In genomic region chr6:37870245-37871136, GRCm38 (mm10) we compare ENCODE assay signal across 7 mouse cellular contexts. TPM values are rescaled to one million over a fixed set of nuclear protein-coding genes. Genes with fewer than 3 reads are reported as not detected.
DNase-seq lines count a peak whose midpoint lies in the region; ATAC-seq lines count a peak whose summit lies in the region.

Trim24 (plus strand) TSS chr6:37870811.

- peaks cover 8% of the 10 kb centered on the region; the same call in 1 of the 2 replicates for H3K9me3 ChIP-seq in intestine, embryonic 15.5 days
- peaks cover 36% of the 10 kb centered on the region for H3K9me3 ChIP-seq in midbrain, embryonic 10.5 days (replicated peaks)

- WGBS in intestine, embryonic 15.5 days, result under 1% methylated on average over 88 of the region's 89 CpGs
- WGBS in midbrain, embryonic 10.5 days, result under 1% methylated on average over 82 of the region's 89 CpGs

- H3K4me3 ChIP-seq in intestine, embryonic 15.5 days (replicated peaks), result peak within 1 kb of the TSS; percentile 88
- H3K4me3 ChIP-seq in midbrain, embryonic 10.5 days, result peak within 1 kb of the TSS; percentile 95

- H3K9ac ChIP-seq in intestine, embryonic 15.5 days, result peak within 1 kb of the TSS; percentile 89

- no peaks in the 10 kb centered on the region for H3K4me1 ChIP-seq in intestine, embryonic 15.5 days (replicated peaks)
- peaks cover 6% of the 10 kb centered on the region for H3K4me1 ChIP-seq in midbrain, embryonic 10.5 days

- H3K27me3 ChIP-seq in intestine, embryonic 15.5 days (replicated peaks), result no peaks in the 10 kb centered on the region
- no peaks in the 10 kb centered on the region for H3K27me3 ChIP-seq in midbrain, embryonic 10.5 days (ENCODE audit: low read depth, poor library complexity, severe bottlenecking)

- peak within 1 kb of the TSS; percentile 55 for H3K4me2 ChIP-seq in intestine, embryonic 15.5 days (replicated peaks)

- no peaks in the 10 kb centered on the region for H3K36me3 ChIP-seq in intestine, embryonic 15.5 days
- H3K36me3 ChIP-seq in midbrain, embryonic 10.5 days, result peaks cover 33% of the 10 kb centered on the region

- peak; percentile 99 for DNase-seq in adrenal gland, adult 2 months
- peak; percentile 93 for DNase-seq in embryo, embryonic 11.5 days (ENCODE audit: low read depth, low spot score)
- DNase-seq in gastrocnemius, postnatal 36 days, result peak; percentile 88 to 95
- peak; percentile 94 to 97 for DNase-seq in left cerebral cortex, postnatal 25 days (ENCODE audit: low spot score in 2 of 2)
- DNase-seq in midbrain, embryonic 10.5 days (ENCODE audit: low spot score), result peak; percentile 97
- peak; percentile 97 for DNase-seq in right cerebral cortex, postnatal 4 days

- intact Hi-C loops in gastrocnemius, postnatal 36 days (cut with DNase I), result loop anchor here (10.0 kb wide), 1 partner anchor 266 kb away; no protein-coding TSS in a partner anchor
- intact Hi-C loops in left cerebral cortex, postnatal 25 days (cut with DNase I), result loop anchor here (5.0 kb wide), 3 partner anchors 197 to 403 kb away; no protein-coding TSS in a partner anchor

- ATAC-seq in intestine, embryonic 15.5 days, result peak; percentile 99

- peak within 1 kb of the TSS; percentile 97 for H3K27ac ChIP-seq in intestine, embryonic 15.5 days
- H3K27ac ChIP-seq in midbrain, embryonic 10.5 days (replicated peaks), result peak within 1 kb of the TSS; percentile 99

RNA-seq across cellular contexts. Expression of gene Trim24, which starts in this region (rescaled TPM):
- total RNA-seq in adrenal gland, adult 2 months (2021), result 10 to 100 TPM; 31.5 to 33.7 TPM
- 12.7 and 14.7 TPM in 2 replicates for polyA plus RNA-seq in adrenal gland, adult 2 months (2012; rRNA removed)
- 10 to 100 TPM; 34.3 TPM for total RNA-seq in gastrocnemius, postnatal 36 days (2021)
- polyA plus RNA-seq in intestine, embryonic 15.5 days (2015; fragmentation: Nextera tagmentation; extraction: Ambion mirVana), result 9.0 and 9.3 TPM in 2 replicates
- total RNA-seq in left cerebral cortex, postnatal 25 days (2021), result 10 to 100 TPM; 27.0 to 31.9 TPM
- polyA plus RNA-seq in midbrain, embryonic 10.5 days (2016; fragmentation: Nextera tagmentation; extraction: Ambion mirVana), result 21.5 and 25.2 TPM in 2 replicates

Comparison
In these comparisons a context has a peak if more than half of its experiments do, and no peak if none do; other contexts are left out.
1. Peak in every context shown above with its lines: DNase-seq, ATAC-seq, H3K4me3 ChIP-seq and H3K27ac ChIP-seq.